Mouse (Mus musculus) liver, postnatal 0 days (tissue): ENCODE data around the gene Tmem171.

Experiments
- CTCF ChIP-seq: sonication (generic); IDR thresholded peaks from 2 replicates; pipeline ENCODE4 v1.5.1; 2016; ENCODE audit warnings: antibody characterized with exemption, low read depth
- EP300 ChIP-seq: IDR thresholded peaks from 2 replicates; pipeline ENCODE4 v1.6.1; 2016; ENCODE audit warnings: antibody characterized with exemption, low read depth, mild to moderate bottlenecking

DNA sequence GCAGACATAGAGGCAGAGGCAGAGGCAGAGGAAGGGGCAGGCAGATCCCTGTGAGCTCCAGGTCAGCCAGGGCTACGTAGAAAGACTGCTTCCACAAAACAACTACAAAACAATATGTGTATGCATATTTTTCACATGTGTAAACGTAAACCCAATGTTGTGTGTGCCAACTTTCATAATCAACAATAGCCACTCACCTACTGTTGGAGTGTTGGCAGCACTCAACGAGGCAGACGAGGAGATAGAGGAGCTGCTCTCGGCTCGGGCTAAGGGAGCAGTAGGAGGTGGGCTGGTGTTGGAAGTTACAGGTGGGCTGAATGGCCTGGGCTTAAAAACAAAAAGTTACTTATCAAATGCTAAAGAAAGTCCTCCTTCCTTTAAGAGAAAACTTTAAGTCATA lies 48.6 kb upstream of the Tmem171 start:
- TF ChIP-seq CTCF (no peak), EP300 (no peak)
